Mouse (Mus musculus): Measurements from ENCODE around the gene Tmem51.

DNA sequence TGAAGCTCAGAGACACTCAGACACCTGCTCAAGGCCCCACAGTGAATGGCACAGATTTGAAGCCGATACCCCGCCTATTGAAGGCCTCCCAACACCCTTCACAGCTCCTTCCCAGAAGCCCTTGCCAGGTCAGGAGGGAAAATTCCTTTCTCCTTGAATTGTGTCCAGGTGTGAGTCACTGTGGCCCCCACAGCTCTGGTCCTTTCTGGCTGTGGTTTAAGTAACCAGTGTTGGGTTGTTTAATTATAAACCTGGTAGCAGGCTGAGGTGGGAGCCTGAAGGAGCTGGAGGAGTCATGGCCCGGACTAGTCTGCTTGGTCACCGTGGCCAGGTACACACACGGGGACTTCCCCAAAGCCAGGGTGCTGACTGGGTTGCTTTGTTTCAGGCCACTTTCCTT, 37.1 kb downstream of the Tmem51 start:
- TF ChIP-seq CTCF (IDR thresholded peaks at IDR 0.05; ENCODE audit: low read depth) = no peak
- no peak for TF ChIP-seq EP300 (optimal IDR thresholded peaks at IDR 0.05)

Data from stomach, postnatal 0 days (tissue).